Mouse (Mus musculus): ENCODE measurements at regions not wholly inside any gene's neighbourhood (a gene's known extent, or its start where the extent isn't known, plus 50 kb on each side); places are given as distances from the start of the nearest gene placed in this dataset.

GRCm38 (mm10) chr7:128910134-128910533, 165.4 kb downstream of the Sec23ip start:
- TF ChIP-seq CTCF (IDR thresholded peaks at IDR 0.05; ENCODE audit: insufficient read depth, low read depth, low read length) (no peak), POLR2A (IDR thresholded peaks at IDR 0.05; ENCODE audit: insufficient read depth, low read depth, low read length) (no peak)
